Mouse (Mus musculus) myocyte (in vitro differentiated cells): ENCODE data around the gene Armc3.

Source experiments
- CEBPB ChIP-seq: IDR thresholded peaks from 2 replicates; pipeline ENCODE4 v1.6.1; 2011; ENCODE audit warnings: mild to moderate bottlenecking, moderate library complexity; ENCODE audit not compliant: poor library complexity, insufficient read depth, severe bottlenecking
- E2F4 ChIP-seq: IDR thresholded peaks from one replicate; pipeline ENCODE4 v1.6.1; 2011; ENCODE audit warnings: mild to moderate bottlenecking, control low read depth, moderate library complexity; ENCODE audit not compliant: insufficient read depth
- MYOD1 ChIP-seq, 3 experiments: IDR thresholded peaks; one replicate each; pipeline ENCODE4 v1.6.1; 2011; ENCODE audit warnings: control low read depth in 2 of 3, low read depth in 2 of 3, mild to moderate bottlenecking in 2 of 3, moderate library complexity in 1 of 3; ENCODE audit not compliant: insufficient read length in 2 of 3, control insufficient read depth in 1 of 3
- MYOG ChIP-seq, 3 experiments: IDR thresholded peaks; one replicate each; pipeline ENCODE4 v1.6.1; 2011; ENCODE audit warnings: control low read depth in 2 of 3, low read depth in 2 of 3, mild to moderate bottlenecking in 2 of 3; ENCODE audit not compliant: insufficient read length in 2 of 3, control insufficient read depth in 1 of 3, insufficient read depth in 1 of 3
- POLR2A ChIP-seq: IDR thresholded peaks from one replicate; pipeline ENCODE4 v1.6.1; 2011; ENCODE audit warnings: low read depth, mild to moderate bottlenecking, control low read depth, moderate library complexity; ENCODE audit not compliant: insufficient read length
- SRF ChIP-seq: IDR thresholded peaks from one replicate; pipeline ENCODE4 v1.6.1; 2011; ENCODE audit warnings: low read depth; ENCODE audit not compliant: control insufficient read depth, insufficient read length
- USF1 ChIP-seq: IDR thresholded peaks from one replicate; pipeline ENCODE4 v1.6.1; 2011; ENCODE audit warnings: low read depth, mild to moderate bottlenecking, control low read depth, moderate library complexity

GRCm38 (mm10) chr2:19249611-19250010 is 50.5 kb downstream of the Armc3 start:
- TF ChIP-seq MYOG (IDR thresholded peaks at IDR 0.05; ENCODE audit: control insufficient read depth in 1 of 3, insufficient read depth in 1 of 3, insufficient read length in 2 of 3, low read depth in 2 of 3) (no peak), MYOD1 (IDR thresholded peaks at IDR 0.05; ENCODE audit: control insufficient read depth in 1 of 3, insufficient read length in 2 of 3, low read depth in 2 of 3) (no peak), CEBPB (no peak), USF1 (no peak), SRF (no peak), POLR2A (no peak), E2F4 (no peak)
